Comparison of ENCODE assay signal across 8 mouse cellular contexts in the genomic region with DNA sequence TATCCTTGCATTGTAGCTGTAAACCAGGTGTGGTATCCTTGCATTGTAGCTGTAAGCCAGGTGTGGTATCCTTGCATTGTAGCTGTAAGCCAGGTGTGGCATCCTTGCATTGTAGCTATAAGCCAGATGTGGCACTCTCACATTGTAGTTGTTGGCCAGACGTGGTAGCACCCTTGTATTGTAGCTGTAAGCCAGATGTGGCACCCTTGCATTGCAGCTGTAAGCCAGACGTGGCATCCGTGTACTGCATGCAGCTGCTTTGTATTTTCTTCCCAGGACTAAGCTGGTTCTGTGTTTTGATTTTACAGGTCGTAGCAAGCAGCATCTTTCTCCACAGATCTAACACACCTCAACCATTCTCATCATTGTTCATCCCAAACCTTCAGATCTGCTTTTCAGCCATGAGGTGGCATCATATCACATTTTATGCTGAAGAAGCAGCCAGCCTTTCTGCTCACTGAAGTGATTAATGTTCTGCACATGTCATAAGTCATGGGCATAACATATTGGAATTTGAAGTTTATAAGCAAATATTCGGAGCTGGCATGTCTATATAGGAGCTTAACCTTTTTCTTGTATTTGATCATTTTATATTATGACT.
DNase-seq lines count a peak whose midpoint lies in the region; ATAC-seq and TF ChIP-seq lines count a peak whose summit lies in the region.

No protein-coding gene starts in this region.

- no peaks in the 10 kb centered on the region for H3K27me3 ChIP-seq in lung, postnatal 0 days (replicated peaks; ENCODE audit: insufficient read depth, low read length)
- H3K27me3 ChIP-seq in forebrain, embryonic 16.5 days (replicated peaks; ENCODE audit: control insufficient read depth, insufficient read depth, low read length) = no peaks in the 10 kb centered on the region
- H3K27me3 ChIP-seq in midbrain, postnatal 0 days (ENCODE audit: insufficient read depth, low read length) = no peaks in the 10 kb centered on the region

- H3K36me3 ChIP-seq in lung, postnatal 0 days (ENCODE audit: insufficient read depth, low read length) = no peaks in the 10 kb centered on the region
- no peaks in the 10 kb centered on the region for H3K36me3 ChIP-seq in forebrain, embryonic 16.5 days (ENCODE audit: control insufficient read depth, insufficient read depth)
- H3K36me3 ChIP-seq in midbrain, postnatal 0 days (ENCODE audit: insufficient read depth, low read length) = no peaks in the 10 kb centered on the region

- no peak for TF ChIP-seq EP300 in lung, postnatal 0 days (IDR thresholded peaks at IDR 0.05)

- no peak overlapping the region for H3K4me2 ChIP-seq in lung, postnatal 0 days (replicated peaks; ENCODE audit: low read depth, low read length)
- H3K4me2 ChIP-seq in forebrain, embryonic 16.5 days (ENCODE audit: low read length) = no peak overlapping the region
- no peak overlapping the region for H3K4me2 ChIP-seq in midbrain, postnatal 0 days (ENCODE audit: low read depth, low read length, poor library complexity, severe bottlenecking)

- H3K27ac ChIP-seq in lung, postnatal 0 days (ENCODE audit: low read length) = no peak overlapping the region
- H3K27ac ChIP-seq in forebrain, embryonic 16.5 days (ENCODE audit: low read length) = no peak overlapping the region; the same call in 1 of the 2 replicates
- peak overlapping the region; percentile 13; the same call in 1 of the 2 replicates for H3K27ac ChIP-seq in midbrain, postnatal 0 days (ENCODE audit: low read depth, low read length)

- 62% methylated on average over 5 of the region's 5 CpGs for WGBS in lung, postnatal 0 days
- WGBS in forebrain, embryonic 16.5 days = 74% methylated on average over 5 of the region's 5 CpGs
- WGBS in midbrain, postnatal 0 days = 31% methylated on average over 5 of the region's 5 CpGs

- ATAC-seq in lung, postnatal 0 days = no peak
- peak; percentile 85 for ATAC-seq in forebrain, embryonic 16.5 days
- peak; percentile 81 for ATAC-seq in midbrain, postnatal 0 days (ENCODE audit: low FRiP score)

- no peak overlapping the region for H3K9ac ChIP-seq in lung, postnatal 0 days (replicated peaks; ENCODE audit: low read depth)
- no peak overlapping the region for H3K9ac ChIP-seq in forebrain, embryonic 16.5 days (replicated peaks; ENCODE audit: low read depth, low read length)
- no peak overlapping the region for H3K9ac ChIP-seq in midbrain, postnatal 0 days (replicated peaks; ENCODE audit: low read length, poor library complexity, severe bottlenecking)

- no peaks in the 10 kb centered on the region for H3K4me1 ChIP-seq in lung, postnatal 0 days (ENCODE audit: insufficient read depth, low read depth, low read length)
- no peaks in the 10 kb centered on the region for H3K4me1 ChIP-seq in forebrain, embryonic 16.5 days (replicated peaks; ENCODE audit: control insufficient read depth, insufficient read depth, low read length)
- H3K4me1 ChIP-seq in midbrain, postnatal 0 days (ENCODE audit: insufficient read depth, low read length) = no peaks in the 10 kb centered on the region

- TF ChIP-seq CTCF in lung, postnatal 0 days (IDR thresholded peaks at IDR 0.05) = peak; percentile 71
- TF ChIP-seq CTCF in midbrain, postnatal 0 days (IDR thresholded peaks at IDR 0.05) = peak; percentile 86

- peak; percentile 7 for DNase-seq in adrenal gland, postnatal 14 days
- no peak for DNase-seq in adrenal gland, postnatal 4 days (ENCODE audit: low spot score in 2 of 2)
- DNase-seq in lung, postnatal 0 days (ENCODE audit: low spot score) = peak; percentile 53
- no peak for DNase-seq in lung, adult 18-20 months
- DNase-seq in midbrain, postnatal 0 days (ENCODE audit: low spot score) = peak; percentile 85
- DNase-seq in spleen, postnatal 10 days (ENCODE audit: low spot score in 2 of 2) = no peak
- DNase-seq in urinary bladder, postnatal 14 days (ENCODE audit: low spot score) = no peak

- H3K9me3 ChIP-seq in lung, postnatal 0 days (ENCODE audit: low read length) = no peaks in the 10 kb centered on the region
- H3K9me3 ChIP-seq in forebrain, embryonic 16.5 days (ENCODE audit: control insufficient read depth, low read length) = no peaks in the 10 kb centered on the region
- no peaks in the 10 kb centered on the region for H3K9me3 ChIP-seq in midbrain, postnatal 0 days (ENCODE audit: low read length)

- no peak overlapping the region for H3K4me3 ChIP-seq in lung, postnatal 0 days (ENCODE audit: low read depth, low read length)
- H3K4me3 ChIP-seq in forebrain, embryonic 16.5 days (replicated peaks; ENCODE audit: low read length) = no peak overlapping the region
- H3K4me3 ChIP-seq in midbrain, postnatal 0 days (ENCODE audit: low read depth, low read length) = no peak overlapping the region

Comparison
In these comparisons a context has a peak if more than half of its experiments do, and no peak if none do; other contexts are left out.
1. DNase-seq: peak in adrenal gland, postnatal 14 days (single experiment), lung, postnatal 0 days (single experiment) and midbrain, postnatal 0 days (single experiment); none in adrenal gland, postnatal 4 days (0 of 2), lung, adult 18-20 months (0 of 2), spleen, postnatal 10 days (0 of 2) and urinary bladder, postnatal 14 days (single experiment).